Mouse (Mus musculus) midbrain, embryonic 11.5 days (tissue): Measurements from ENCODE around the gene Zfp810. TPM values are rescaled to one million over a fixed set of nuclear protein-coding genes. Genes with fewer than 3 reads are reported as not detected.

ENCODE experiments used
- ATAC-seq: fragments of 200-750 bp; cut with Nextera tagmentation; 2 replicates; pipeline ENCODE4 v1.8.0; 2017; ENCODE audit warnings: moderate TSS enrichment, moderate library complexity; ENCODE audit not compliant: low FRiP score
- DNase-seq: peaks from one replicate; pipeline ENCODE4 v3.0.0; 2015; ENCODE audit warnings: low spot score; ENCODE audit errors: missing footprints
- H3K27ac ChIP-seq: fragments of 300-500 bp; sonication (generic); 2 replicates; pipeline ENCODE4 v1.5.1; 2014; ENCODE audit warnings: low read depth, low read length
- H3K27me3 ChIP-seq: fragments of 300-500 bp; sonication (generic); 2 replicates; pipeline ENCODE4 v1.6.1; 2014; ENCODE audit warnings: mild to moderate bottlenecking, low read length, moderate library complexity, mixed read lengths; ENCODE audit not compliant: control insufficient read depth, insufficient read depth
- H3K36me3 ChIP-seq: fragments of 300-500 bp; sonication (generic); 2 replicates; pipeline ENCODE4 v1.6.1; 2014; ENCODE audit warnings: mild to moderate bottlenecking, low read length, moderate library complexity, mixed read lengths; ENCODE audit not compliant: control insufficient read depth, insufficient read depth
- H3K4me1 ChIP-seq: fragments of 300-500 bp; sonication (generic); 2 replicates; pipeline ENCODE4 v1.6.1; 2014; ENCODE audit warnings: low read length; ENCODE audit not compliant: control insufficient read depth, insufficient read depth
- H3K4me2 ChIP-seq: fragments of 300-500 bp; sonication (generic); 2 replicates; pipeline ENCODE4 v1.6.1; 2014; ENCODE audit warnings: mild to moderate bottlenecking, moderate library complexity
- H3K4me3 ChIP-seq: fragments of 300-500 bp; sonication (generic); 2 replicates; pipeline ENCODE4 v1.5.1; 2014; ENCODE audit warnings: low read depth, low read length
- H3K9ac ChIP-seq: fragments of 300-500 bp; sonication (generic); 2 replicates; pipeline ENCODE4 v1.6.1; 2014; ENCODE audit warnings: low read length
- H3K9me3 ChIP-seq: fragments of 300-500 bp; sonication (generic); 2 replicates; pipeline ENCODE4 v1.6.1; 2016; ENCODE audit warnings: low read length; ENCODE audit not compliant: control insufficient read depth
- WGBS: fragments of 180-500 bp; shearing (Covaris S2); extraction: QIAGEN DNeasy Blood & Tissue Kit; methylation state at CpG from one replicate; pipeline ENCODE4 v1.1.7; 2014; 5-methylcytosine and 5-hydroxymethylcytosine counted together
- polyA plus RNA-seq: library from polyadenylated mRNA; unstranded; fragments of >200 nt; fragmentation: Nextera tagmentation; extraction: Ambion mirVana; gene quantifications from 2 replicates; pipeline ENCODE4 v1.2.1, GENCODE M21; 2014

Gene Zfp810
- polyA plus RNA-seq, 1 experiment from 2014 or later, result 25.9 TPM

- H3K27ac ChIP-seq, result no peak overlapping the region
- H3K4me2 ChIP-seq, result no peak overlapping the region
- no peak overlapping the region for H3K4me3 ChIP-seq
- no peaks in the 10 kb centered on the region for H3K4me1 ChIP-seq
- H3K27me3 ChIP-seq, result no peaks in the 10 kb centered on the region
- DNase-seq (no peak), ATAC-seq (no peak)
- no peaks in the 10 kb centered on the region for H3K9me3 ChIP-seq
- whole genome bisulfite sequencing, result 94% methylated on average over 4 of the region's 4 CpGs
- peaks cover 13% of the 10 kb centered on the region; the same call in 1 of the 2 replicates for H3K36me3 ChIP-seq
- H3K9ac ChIP-seq, result no peak overlapping the region
These were observed 67.4 kb downstream of the Zfp810 start for GRCm38 (mm10) chr9:22240001-22240400.

DNA sequence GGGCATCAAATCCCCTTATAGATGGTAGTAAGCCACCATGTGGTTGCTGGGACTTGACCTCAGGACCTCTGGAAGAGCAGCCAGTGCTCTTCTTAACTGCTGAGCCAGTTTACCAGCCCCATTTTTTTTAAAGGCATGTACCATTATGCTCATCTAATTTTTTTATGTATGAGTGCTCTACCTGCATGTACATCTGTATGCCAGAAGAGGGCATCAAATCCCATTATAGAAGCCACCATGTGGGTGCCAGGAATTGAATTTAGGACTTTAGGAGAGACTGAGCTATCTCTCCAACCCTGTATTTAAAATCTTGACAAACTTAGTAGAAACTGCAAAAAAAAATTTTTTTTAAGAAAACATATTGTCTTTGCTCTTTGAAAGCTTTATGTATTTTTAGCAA, 76.9 kb downstream of the Zfp810 start:
- Histone ChIP-seq H3K4me2 (no peak overlapping the region), H3K27ac (no peak overlapping the region), H3K4me3 (no peak overlapping the region), H3K9ac (no peak overlapping the region), H3K4me1 (peaks cover 4% of the 10 kb centered on the region; the same call in 1 of the 2 replicates), H3K27me3 (no peaks in the 10 kb centered on the region), H3K9me3 (no peaks in the 10 kb centered on the region), H3K36me3 (peaks cover 3% of the 10 kb centered on the region; the same call in 1 of the 2 replicates)
- DNase-seq, result no peak
- ATAC-seq, result no peak

DNA sequence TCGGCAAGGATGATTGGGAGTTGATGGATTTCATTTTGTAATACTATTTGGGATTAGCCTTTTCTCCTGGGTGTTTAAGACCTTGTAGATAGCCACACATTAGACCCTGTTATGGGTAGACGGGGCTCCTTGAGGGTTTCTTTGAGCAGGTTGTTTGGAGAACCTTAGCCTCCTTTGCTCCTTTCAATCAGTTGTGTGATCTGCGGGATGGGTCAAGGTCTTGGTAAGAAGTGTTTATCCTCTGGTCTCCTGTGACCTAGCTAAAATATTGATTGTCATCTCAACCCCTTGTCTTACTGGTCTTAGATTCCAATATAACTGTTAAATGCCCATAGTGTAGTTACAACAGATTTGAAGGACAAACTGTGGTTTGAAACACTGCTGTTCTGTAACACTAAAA, 77.4 kb downstream of the Zfp810 start:
- H3K4me1 ChIP-seq, result peaks cover 4% of the 10 kb centered on the region; the same call in 1 of the 2 replicates
- H3K36me3 ChIP-seq, result peaks cover under 1% of the 10 kb centered on the region; the same call in 1 of the 2 replicates
- ATAC-seq (no peak), DNase-seq (no peak)
- no peak overlapping the region for H3K4me2 ChIP-seq
- no peaks in the 10 kb centered on the region for H3K9me3 ChIP-seq
- H3K27me3 ChIP-seq, result no peaks in the 10 kb centered on the region
- H3K27ac ChIP-seq, result no peak overlapping the region
- H3K4me3 ChIP-seq, result no peak overlapping the region
- no peak overlapping the region for H3K9ac ChIP-seq
- 93% methylated on average over 3 of the region's 3 CpGs for WGBS

DNA sequence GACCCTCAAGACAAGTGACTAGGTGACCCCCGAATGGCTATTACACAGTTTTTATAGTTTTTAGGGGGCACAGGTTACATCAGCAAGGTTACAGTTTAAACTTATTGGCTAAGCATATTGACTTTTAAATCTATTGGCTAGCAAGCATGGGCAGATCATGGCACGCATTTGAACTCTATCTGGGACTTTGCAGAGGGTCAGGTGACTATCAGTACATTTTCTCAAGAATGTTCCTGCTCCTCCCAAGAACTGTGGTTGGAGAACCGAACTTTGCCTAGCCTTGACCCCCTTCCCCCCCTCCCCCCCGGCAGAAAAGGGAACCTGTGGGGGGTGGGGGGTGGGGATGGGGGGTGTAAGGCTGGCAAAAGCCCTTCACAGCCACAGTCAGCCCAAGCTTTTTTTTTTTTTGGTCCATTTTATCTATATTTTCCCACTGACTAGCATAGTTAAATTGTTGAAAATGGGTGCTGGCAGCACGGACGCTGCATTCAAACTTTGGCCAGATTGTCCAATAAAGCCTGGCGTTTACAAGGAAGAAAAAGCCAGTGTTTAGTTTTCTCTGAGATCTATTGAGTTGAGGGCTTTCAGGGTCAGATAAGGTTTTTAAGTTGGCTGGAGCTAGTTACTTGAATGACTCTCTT, 77.9 kb downstream of the Zfp810 start:
- Histone ChIP-seq H3K36me3 (no peaks in the 10 kb centered on the region), H3K4me1 (peaks cover 4% of the 10 kb centered on the region; the same call in 1 of the 2 replicates), H3K9ac (no peak overlapping the region), H3K4me2 (no peak overlapping the region), H3K27ac (no peak overlapping the region), H3K4me3 (no peak overlapping the region), H3K27me3 (no peaks in the 10 kb centered on the region), H3K9me3 (no peaks in the 10 kb centered on the region)
- DNase-seq, result no peak
- no peak for ATAC-seq
- 88% methylated on average over 7 of the region's 7 CpGs for WGBS

DNA sequence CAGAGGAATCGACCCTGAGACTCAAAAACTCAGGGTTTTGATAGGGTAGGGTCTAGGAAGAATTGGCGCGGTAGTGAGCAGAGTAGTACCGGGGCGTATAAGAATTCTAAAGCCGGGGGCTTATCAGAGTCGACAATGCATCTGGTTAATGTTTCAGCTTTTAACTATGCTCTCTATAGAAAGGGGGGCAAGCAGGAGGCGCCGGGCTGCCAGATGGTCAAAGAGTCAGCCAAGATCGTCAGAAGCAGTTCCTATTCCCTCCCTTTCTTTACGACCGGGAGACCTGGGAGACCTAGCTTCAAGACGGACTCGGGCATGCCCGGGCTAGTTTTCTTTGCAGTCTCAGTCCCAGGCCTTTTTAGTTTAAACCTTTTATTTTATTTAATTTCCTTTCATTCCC, 80.6 kb downstream of the Zfp810 start:
- no peak for DNase-seq
- ATAC-seq, result no peak
- 95% methylated on average over 15 of the region's 15 CpGs for WGBS
- H3K36me3 ChIP-seq, result no peaks in the 10 kb centered on the region
- H3K9me3 ChIP-seq, result no peaks in the 10 kb centered on the region
- H3K9ac ChIP-seq, result no peak overlapping the region
- no peaks in the 10 kb centered on the region for H3K27me3 ChIP-seq
- peaks cover 4% of the 10 kb centered on the region; the same call in 1 of the 2 replicates for H3K4me1 ChIP-seq
- no peak overlapping the region for H3K4me3 ChIP-seq
- no peak overlapping the region for H3K4me2 ChIP-seq
- no peak overlapping the region for H3K27ac ChIP-seq

Other genes with a start within 250 kb of the Zfp810 start
- gene Gm49318, start 236.4 kb downstream of the Zfp810 start, polyA plus RNA-seq, result not detected in 2 replicates
- 7.6 and 7.9 TPM in 2 replicates for gene Zfp653, start 236.3 kb downstream of the Zfp810 start, polyA plus RNA-seq
- gene Ecsit, start 222.2 kb downstream of the Zfp810 start, polyA plus RNA-seq, result 31.2 and 31.5 TPM in 2 replicates
- 1.3 and 1.6 TPM in 2 replicates for gene Cnn1, start 208.4 kb downstream of the Zfp810 start, polyA plus RNA-seq
- gene Elof1, start 190.5 kb downstream of the Zfp810 start, polyA plus RNA-seq, result 208 and 225 TPM in 2 replicates
- gene Acp5, start 171.9 kb downstream of the Zfp810 start, polyA plus RNA-seq, result 15.4 and 19.7 TPM in 2 replicates
- gene Pigyl, start 150.8 kb downstream of the Zfp810 start, polyA plus RNA-seq, result 63.9 and 66.6 TPM in 2 replicates
- 0.17 and 0.23 TPM in 2 replicates for gene Zfp872, start 119.6 kb downstream of the Zfp810 start, polyA plus RNA-seq
- 11.3 and 11.8 TPM in 2 replicates for gene Zfp809, start 81.9 kb downstream of the Zfp810 start, polyA plus RNA-seq
- 6.7 TPM in 2 replicates for gene Zfp599, start 47.8 kb downstream of the Zfp810 start, polyA plus RNA-seq
- 40.9 and 45.8 TPM in 2 replicates for gene Anln, start 81.5 kb upstream of the Zfp810 start, polyA plus RNA-seq
- 11.1 and 13.6 TPM in 2 replicates for gene 9530077C05Rik, start 103.9 kb upstream of the Zfp810 start, polyA plus RNA-seq
- not detected in 2 replicates for gene Gm17545, start 146.6 kb upstream of the Zfp810 start, polyA plus RNA-seq
- 50.6 and 54.2 TPM in 2 replicates for gene Rp9, start 162.1 kb upstream of the Zfp810 start, polyA plus RNA-seq
- 17.4 and 21.1 TPM in 2 replicates for gene Bbs9, start 168.1 kb upstream of the Zfp810 start, polyA plus RNA-seq